Mouse (Mus musculus): ENCODE measurements around the gene Hoxa4. TPM values are rescaled to one million over a fixed set of nuclear protein-coding genes. Genes with fewer than 3 reads are reported as not detected.
A peak's percentile ranks its signal among the peaks of the same experiment; 100 is the strongest.

Gene Hoxa4
- polyA plus RNA-seq, 1 experiment from 2014 or later = 2.4 TPM

DNA sequence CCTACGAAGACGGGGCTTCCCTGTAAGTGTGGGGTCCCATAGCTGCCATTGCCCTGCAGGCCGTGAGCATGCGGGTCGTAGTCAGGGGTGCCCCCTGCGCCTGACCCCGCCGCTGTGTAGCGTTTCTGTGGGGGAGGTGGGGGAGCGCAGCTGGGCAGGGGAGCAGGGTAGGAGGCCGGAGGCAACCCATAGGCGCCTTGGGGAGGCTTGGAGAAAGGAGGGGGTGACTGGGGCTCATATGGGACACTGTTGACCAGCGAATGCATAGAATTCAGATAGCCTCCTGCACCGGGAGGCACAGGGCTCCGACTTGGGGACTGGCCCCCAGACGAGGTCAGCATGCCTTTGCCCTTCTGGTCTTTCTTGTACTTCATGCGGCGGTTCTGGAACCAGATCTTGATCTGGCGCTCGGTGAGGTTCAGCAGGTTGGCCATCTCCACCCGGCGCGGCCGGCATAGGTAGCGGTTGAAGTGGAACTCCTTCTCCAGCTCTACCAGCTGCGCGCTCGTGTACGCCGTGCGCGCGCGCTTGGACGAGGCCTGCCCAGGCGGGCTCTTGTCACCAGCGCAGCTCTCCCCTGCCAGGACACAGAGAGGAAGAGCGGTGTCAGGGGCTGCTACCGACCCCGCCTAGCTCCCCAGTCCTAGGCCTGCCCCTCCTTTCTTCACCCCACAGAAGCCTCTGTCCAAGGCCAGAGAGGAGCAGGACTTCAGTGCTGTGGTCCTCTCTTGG, 21.2 kb downstream of the Hoxa4 start:
- H3K36me3 ChIP-seq (ENCODE audit: control insufficient read depth, insufficient read depth, low read length) = no peaks in the 10 kb centered on the region
- H3K9me3 ChIP-seq (ENCODE audit: control insufficient read depth, low read length) = no peaks in the 10 kb centered on the region
- 39% methylated on average over 40 of the region's 40 CpGs for WGBS
- peak overlapping the region; percentile 69 for H3K9ac ChIP-seq (ENCODE audit: low read depth, low read length)
- H3K27me3 ChIP-seq (replicated peaks; ENCODE audit: control insufficient read depth, insufficient read depth, low read length) = peaks cover 19% of the 10 kb centered on the region; the same call in 1 of the 2 replicates
- peak overlapping the region; percentile 29 for H3K4me3 ChIP-seq (ENCODE audit: low read length)
- peaks cover 27% of the 10 kb centered on the region for H3K4me1 ChIP-seq (ENCODE audit: control insufficient read depth, insufficient read depth, low read length)
- peak overlapping the region; percentile 52 for H3K4me2 ChIP-seq (ENCODE audit: low read depth, low read length)
- peak; percentile 9; the same call in 1 of the 2 replicates for ATAC-seq
- H3K27ac ChIP-seq (ENCODE audit: low read length) = peak overlapping the region; percentile 93

DNA sequence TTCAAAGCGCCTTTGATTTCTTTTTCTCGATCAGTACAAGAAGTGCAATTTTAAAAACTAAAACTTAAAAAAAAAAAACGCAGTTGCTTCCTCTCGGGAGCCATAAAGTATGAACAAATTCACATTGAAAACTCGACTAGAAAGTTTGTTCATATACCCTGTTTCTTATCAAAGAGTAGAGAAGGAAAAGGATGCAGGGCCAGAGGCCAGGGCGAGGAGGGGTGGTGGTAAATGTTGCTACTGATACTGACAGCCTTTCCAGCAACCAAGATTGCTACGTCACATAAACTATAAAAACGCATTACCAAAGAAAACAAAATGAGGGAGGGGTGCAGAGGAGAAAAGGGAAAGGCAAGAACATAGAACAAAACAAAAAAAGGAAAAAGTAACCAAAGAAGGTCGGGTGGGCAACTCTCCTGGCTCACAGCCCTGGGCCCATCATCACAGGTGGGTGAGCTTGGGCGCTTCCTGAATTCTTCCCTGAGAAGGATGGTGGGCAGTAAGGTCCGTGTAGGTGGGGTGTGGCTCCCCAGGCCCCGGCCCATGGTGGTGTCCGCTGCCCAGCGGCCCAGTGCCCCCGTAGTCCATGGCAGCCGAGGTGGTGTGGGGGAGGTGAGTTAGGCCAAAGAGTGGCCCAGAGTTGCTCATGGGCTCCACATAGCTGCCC, 21.9 kb downstream of the Hoxa4 start:
- Histone ChIP-seq H3K27me3 (replicated peaks; ENCODE audit: control insufficient read depth, insufficient read depth, low read length) (peaks cover 22% of the 10 kb centered on the region), H3K4me1 (ENCODE audit: control insufficient read depth, insufficient read depth, low read length) (peaks cover 27% of the 10 kb centered on the region), H3K27ac (ENCODE audit: low read length) (peak overlapping the region; percentile 93), H3K4me2 (ENCODE audit: low read depth, low read length) (peak overlapping the region; percentile 52), H3K36me3 (ENCODE audit: control insufficient read depth, insufficient read depth, low read length) (no peaks in the 10 kb centered on the region), H3K9me3 (ENCODE audit: control insufficient read depth, low read length) (no peaks in the 10 kb centered on the region), H3K9ac (ENCODE audit: low read depth, low read length) (peak overlapping the region; percentile 69), H3K4me3 (ENCODE audit: low read length) (peak overlapping the region; percentile 29)
- no peak for ATAC-seq
- WGBS = 44% methylated on average over 16 of the region's 16 CpGs

DNA sequence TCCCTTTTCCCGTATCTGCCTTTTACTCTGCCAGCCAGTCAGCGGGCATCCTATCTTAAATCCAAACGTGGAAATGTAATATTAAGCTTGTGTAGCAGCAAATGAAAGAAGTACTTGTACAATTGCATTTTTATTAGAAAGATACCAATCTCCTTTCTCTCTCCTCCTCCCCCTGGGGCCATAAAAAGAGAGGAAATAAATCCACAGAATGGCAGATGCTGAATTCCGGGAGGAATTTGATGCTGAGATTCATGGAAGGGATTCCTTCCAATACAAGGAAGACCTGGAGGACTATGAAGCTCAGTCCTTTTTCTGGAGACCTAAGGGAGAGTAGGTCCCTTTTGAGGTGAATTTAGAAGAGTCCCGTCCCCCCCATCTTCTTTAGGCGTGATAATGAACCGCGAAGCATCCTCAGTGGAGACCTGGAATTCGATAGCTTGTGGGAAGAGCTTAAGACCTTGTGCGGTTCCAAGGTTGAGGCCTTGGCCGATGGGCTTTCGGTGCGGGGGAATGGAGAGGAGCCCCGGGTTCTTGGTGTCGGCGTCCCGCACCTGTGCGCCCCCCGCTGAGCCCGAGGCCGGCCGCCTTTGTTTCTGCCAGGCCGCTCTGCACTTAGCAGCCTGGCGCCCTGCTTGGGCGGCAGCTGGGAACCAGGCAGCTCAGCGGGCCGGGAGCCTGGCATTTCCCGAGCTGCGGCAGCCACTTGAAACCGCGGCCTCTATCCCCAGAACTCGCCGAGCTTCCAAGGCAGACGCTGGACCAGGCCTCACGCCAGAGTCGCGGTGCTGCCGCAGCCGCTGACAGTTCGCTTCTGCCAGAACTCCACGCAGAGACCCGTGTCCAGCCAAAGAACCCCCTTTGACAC, 23.1 kb downstream of the Hoxa4 start:
- Histone ChIP-seq H3K4me3 (ENCODE audit: low read length) (peak overlapping the region; percentile 43), H3K4me2 (ENCODE audit: low read depth, low read length) (peak overlapping the region; percentile 69), H3K27ac (ENCODE audit: low read length) (peak overlapping the region; percentile 74), H3K4me1 (ENCODE audit: control insufficient read depth, insufficient read depth, low read length) (peaks cover 27% of the 10 kb centered on the region), H3K9ac (ENCODE audit: low read depth, low read length) (peak overlapping the region; percentile 71), H3K27me3 (replicated peaks; ENCODE audit: control insufficient read depth, insufficient read depth, low read length) (peaks cover 22% of the 10 kb centered on the region), H3K36me3 (ENCODE audit: control insufficient read depth, insufficient read depth, low read length) (no peaks in the 10 kb centered on the region), H3K9me3 (ENCODE audit: control insufficient read depth, low read length) (no peaks in the 10 kb centered on the region)
- 40% methylated on average over 42 of the region's 42 CpGs for WGBS
- ATAC-seq = no peak

DNA sequence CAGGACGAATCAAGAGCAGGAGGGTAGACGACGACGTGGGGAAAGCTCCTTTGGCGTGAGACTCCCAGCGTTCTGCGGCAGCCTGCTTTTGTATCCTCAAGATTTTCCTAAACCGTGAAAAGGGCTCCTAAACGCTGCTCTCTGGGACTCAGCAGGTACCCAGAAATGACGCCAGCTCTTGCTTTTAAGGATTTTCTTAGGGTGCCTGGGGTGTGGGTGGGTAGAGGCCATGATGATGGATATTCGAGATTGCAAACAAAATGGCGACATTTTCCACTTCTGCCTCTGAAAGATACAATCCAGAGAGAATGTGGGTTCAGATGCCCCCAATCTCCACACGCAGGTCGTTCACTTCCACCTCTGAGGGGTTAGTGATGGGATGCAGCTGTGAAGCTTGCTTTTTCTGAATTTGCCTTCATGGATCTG, 23.8 kb downstream of the Hoxa4 start:
- 54% methylated on average over 14 of the region's 14 CpGs for WGBS
- H3K9ac ChIP-seq (ENCODE audit: low read depth, low read length) = peak overlapping the region; percentile 65
- H3K9me3 ChIP-seq (ENCODE audit: control insufficient read depth, low read length) = no peaks in the 10 kb centered on the region
- H3K27me3 ChIP-seq (replicated peaks; ENCODE audit: control insufficient read depth, insufficient read depth, low read length) = peaks cover 22% of the 10 kb centered on the region
- no peaks in the 10 kb centered on the region for H3K36me3 ChIP-seq (ENCODE audit: control insufficient read depth, insufficient read depth, low read length)
- peak overlapping the region; percentile 43 for H3K4me3 ChIP-seq (ENCODE audit: low read length)
- peaks cover 23% of the 10 kb centered on the region for H3K4me1 ChIP-seq (ENCODE audit: control insufficient read depth, insufficient read depth, low read length)
- H3K27ac ChIP-seq (ENCODE audit: low read length) = peak overlapping the region; percentile 74
- ATAC-seq = no peak
- peak overlapping the region; percentile 69 for H3K4me2 ChIP-seq (ENCODE audit: low read depth, low read length)

DNA sequence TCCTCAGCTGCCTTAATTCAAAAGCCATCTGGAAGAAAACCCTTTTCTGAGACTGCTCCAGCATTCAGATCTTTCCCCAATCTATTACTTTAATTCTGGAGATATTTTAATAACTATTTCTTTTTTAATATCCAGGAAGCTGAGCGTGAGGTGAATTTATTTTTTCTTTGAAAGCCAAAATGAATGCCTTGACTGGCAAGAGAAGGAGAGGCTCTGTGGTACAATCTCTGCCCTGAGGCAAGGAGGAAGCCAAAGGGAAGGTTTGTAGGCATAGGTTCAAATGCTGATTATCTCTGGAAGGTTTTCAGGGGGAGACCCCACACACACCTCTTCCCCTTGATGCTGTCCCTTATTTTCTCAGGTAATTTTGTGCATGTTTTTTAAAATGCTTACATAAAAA, 24.4 kb downstream of the Hoxa4 start:
- H3K4me2 ChIP-seq (ENCODE audit: low read depth, low read length) = peak overlapping the region; percentile 69
- H3K4me1 ChIP-seq (ENCODE audit: control insufficient read depth, insufficient read depth, low read length) = peaks cover 17% of the 10 kb centered on the region
- WGBS = 49% methylated on average over 1 of the region's 1 CpGs
- ATAC-seq = no peak
- peaks cover 22% of the 10 kb centered on the region for H3K27me3 ChIP-seq (replicated peaks; ENCODE audit: control insufficient read depth, insufficient read depth, low read length)
- H3K9me3 ChIP-seq (ENCODE audit: control insufficient read depth, low read length) = no peaks in the 10 kb centered on the region
- peak overlapping the region; percentile 43 for H3K4me3 ChIP-seq (ENCODE audit: low read length)
- H3K27ac ChIP-seq (ENCODE audit: low read length) = peak overlapping the region; percentile 74
- H3K9ac ChIP-seq (ENCODE audit: low read depth, low read length) = peak overlapping the region; percentile 65
- H3K36me3 ChIP-seq (ENCODE audit: control insufficient read depth, insufficient read depth, low read length) = no peaks in the 10 kb centered on the region

DNA sequence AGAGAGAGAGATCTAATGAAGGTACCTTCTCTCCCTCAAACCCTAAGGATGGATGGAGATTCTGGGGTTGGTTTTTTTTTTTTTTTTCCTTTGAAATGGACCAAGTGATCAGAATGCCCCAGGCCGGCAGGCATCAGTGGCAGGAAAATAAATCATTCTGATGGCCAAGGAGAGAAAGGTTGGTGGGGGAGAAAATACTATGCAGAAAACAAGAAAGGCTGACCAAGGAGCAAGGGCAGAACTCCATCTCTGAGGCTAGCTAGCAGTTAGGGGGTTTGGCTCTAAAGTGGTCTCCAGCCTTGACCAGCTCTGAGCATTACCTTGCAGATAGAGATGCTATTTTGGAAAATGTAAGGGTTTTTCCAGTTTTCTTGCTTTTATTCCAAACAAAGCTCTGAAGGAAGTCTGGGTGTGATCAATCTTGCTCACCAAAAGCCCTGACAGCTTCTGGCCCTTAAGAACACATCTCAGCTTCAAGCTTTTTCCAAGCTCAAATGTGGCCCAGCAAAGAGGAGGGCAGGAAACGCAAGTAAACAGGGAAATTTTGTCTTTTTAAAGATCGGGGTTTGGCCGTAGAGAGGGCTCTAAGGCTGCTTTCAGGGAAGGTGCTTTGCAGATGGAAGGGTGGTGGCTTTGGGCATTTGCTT, 25.0 kb downstream of the Hoxa4 start:
- Histone ChIP-seq H3K36me3 (ENCODE audit: control insufficient read depth, insufficient read depth, low read length) (no peaks in the 10 kb centered on the region), H3K27ac (ENCODE audit: low read length) (peak overlapping the region; percentile 74), H3K27me3 (replicated peaks; ENCODE audit: control insufficient read depth, insufficient read depth, low read length) (peaks cover 22% of the 10 kb centered on the region), H3K9me3 (ENCODE audit: control insufficient read depth, low read length) (no peaks in the 10 kb centered on the region), H3K4me3 (ENCODE audit: low read length) (peak overlapping the region; percentile 20), H3K4me2 (ENCODE audit: low read depth, low read length) (peak overlapping the region; percentile 69), H3K4me1 (ENCODE audit: control insufficient read depth, insufficient read depth, low read length) (peaks cover 14% of the 10 kb centered on the region; the same call in 1 of the 2 replicates), H3K9ac (ENCODE audit: low read depth, low read length) (peak overlapping the region; percentile 65)
- WGBS = 35% methylated on average over 4 of the region's 4 CpGs
- no peak for ATAC-seq

DNA sequence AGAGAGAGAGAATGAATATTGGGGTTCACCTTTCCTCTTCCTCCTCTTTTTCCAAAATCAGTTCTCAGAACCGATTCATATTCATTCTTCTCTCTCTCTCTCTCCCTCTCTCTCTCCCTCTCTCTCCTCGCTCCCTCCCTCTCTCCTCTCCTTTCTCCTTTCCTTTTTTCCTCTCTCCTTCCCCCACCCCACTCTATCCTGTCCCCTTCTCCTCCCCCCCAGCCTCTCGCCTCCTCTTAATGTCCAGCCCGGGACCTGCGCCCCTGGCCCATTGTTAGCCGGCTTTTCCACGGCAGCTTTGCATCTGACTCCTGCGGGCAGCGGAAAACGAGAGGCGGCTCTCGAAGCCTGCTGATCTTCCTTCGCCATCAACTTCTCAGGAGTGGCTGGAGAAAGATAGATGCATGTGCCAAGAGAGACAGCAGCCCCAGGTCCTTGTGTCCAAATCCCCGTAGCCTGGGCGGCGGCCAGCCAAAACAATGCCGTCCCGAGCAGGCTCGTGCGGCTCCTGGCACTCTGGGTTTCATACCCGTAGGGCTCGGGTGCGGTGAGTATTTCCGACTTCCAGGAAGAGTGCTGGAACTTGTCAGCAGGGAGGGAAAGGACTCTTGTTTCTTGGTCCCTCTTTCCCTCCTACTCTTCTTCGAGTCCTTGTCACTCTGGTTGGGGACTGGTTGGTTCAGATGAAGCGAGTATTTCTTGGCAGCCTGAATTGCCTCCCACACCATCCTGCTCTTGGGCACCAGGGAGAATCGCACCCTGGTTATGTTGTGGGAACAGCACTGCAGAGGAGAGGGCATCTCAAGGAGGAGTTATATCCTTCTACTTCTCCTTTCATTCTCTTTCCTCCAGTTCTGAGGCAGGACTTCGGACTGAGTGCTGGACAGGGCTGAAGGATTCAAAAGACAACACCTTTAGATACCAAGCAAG, 25.8 kb downstream of the Hoxa4 start:
- H3K4me1 ChIP-seq (ENCODE audit: control insufficient read depth, insufficient read depth, low read length) = peaks cover 13% of the 10 kb centered on the region
- no peak for ATAC-seq
- H3K27me3 ChIP-seq (replicated peaks; ENCODE audit: control insufficient read depth, insufficient read depth, low read length) = peaks cover 19% of the 10 kb centered on the region
- H3K4me3 ChIP-seq (ENCODE audit: low read length) = peak overlapping the region; percentile 52
- H3K27ac ChIP-seq (ENCODE audit: low read length) = peak overlapping the region; percentile 87
- peak overlapping the region; percentile 69 for H3K4me2 ChIP-seq (ENCODE audit: low read depth, low read length)
- H3K9ac ChIP-seq (ENCODE audit: low read depth, low read length) = peak overlapping the region; percentile 74
- WGBS = 23% methylated on average over 28 of the region's 28 CpGs
- H3K9me3 ChIP-seq (ENCODE audit: control insufficient read depth, low read length) = no peaks in the 10 kb centered on the region
- no peaks in the 10 kb centered on the region for H3K36me3 ChIP-seq (ENCODE audit: control insufficient read depth, insufficient read depth, low read length)
